ENCODE assay signal across 10 mouse cellular contexts in the genomic region with DNA sequence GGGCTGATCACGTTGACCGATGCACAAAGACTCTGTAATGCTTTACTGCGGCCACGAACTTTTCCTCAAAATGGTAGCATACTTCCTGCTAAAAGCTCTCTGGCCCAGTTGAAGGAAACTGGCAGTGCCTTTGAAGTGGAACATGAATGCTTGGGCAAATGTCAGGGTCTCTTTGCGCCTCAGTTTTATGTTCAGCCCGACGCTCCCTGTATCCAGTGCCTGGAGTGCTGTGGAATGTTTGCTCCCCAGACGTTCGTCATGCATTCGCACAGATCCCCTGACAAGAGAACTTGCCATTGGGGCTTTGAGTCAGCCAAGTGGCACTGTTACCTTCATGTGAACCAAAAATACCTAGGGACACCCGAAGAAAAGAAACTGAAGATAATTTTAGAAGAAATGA. TPM values are rescaled to one million over a fixed set of nuclear protein-coding genes. Genes with fewer than 3 reads are reported as not detected.
A peak's percentile ranks its signal among the peaks of the same experiment; 100 is the strongest.
DNase-seq lines count a peak whose midpoint lies in the region; ATAC-seq and TF ChIP-seq lines count a peak whose summit lies in the region.
"Had no signal": no experiment of that assay in that cellular context is flagged by ENCODE, and none has a peak within 500 bp of the region (broad histone marks: within the 10 kb centered on the region; RNA-seq: fewer than 3 reads in every experiment).

No protein-coding gene starts in this region.

- DNase-seq in heart, adult 9 months (ENCODE audit: low spot score in 2 of 2): no peak
- peak; percentile 26 for DNase-seq in mesoderm, embryonic 11.5 days (ENCODE audit: low read depth, low spot score)
- DNase-seq in retina, embryonic 14.5 days (ENCODE audit: low spot score): no peak
- no peak for DNase-seq in gastrocnemius, postnatal 36 days
- DNase-seq: cerebellum, adult 9-10 months; lung, postnatal 14 days had no signal

- 52% methylated on average over 11 of the region's 11 CpGs for WGBS in heart, embryonic 13.5 days
- 83% methylated on average over 11 of the region's 11 CpGs for WGBS in forebrain, embryonic 13.5 days

- TF ChIP-seq EP300 in ES-Bruce4 (IDR thresholded peaks at IDR 0.05; ENCODE audit: insufficient read depth, low read depth, low read length): no peak

- peak overlapping the region; percentile 31 for H3K4me3 ChIP-seq in heart, embryonic 13.5 days
- H3K4me3 ChIP-seq in ES-Bruce4 (ENCODE audit: low read depth, low read length): peak overlapping the region; percentile 28
- H3K4me3 ChIP-seq in forebrain, embryonic 13.5 days: no peak overlapping the region

- TF ChIP-seq POLR2A in ES-Bruce4 (IDR thresholded peaks at IDR 0.05; ENCODE audit: insufficient read depth, low read length): no peak

- H3K27me3 ChIP-seq in heart, embryonic 13.5 days (replicated peaks): no peaks in the 10 kb centered on the region
- H3K27me3 ChIP-seq in ES-Bruce4 (ENCODE audit: control insufficient read depth, insufficient read depth, low read length, poor library complexity, severe bottlenecking): no peaks in the 10 kb centered on the region
- no peaks in the 10 kb centered on the region for H3K27me3 ChIP-seq in forebrain, embryonic 13.5 days

- peak overlapping the region; percentile 52; the same call in 1 of the 2 replicates for H3K9ac ChIP-seq in heart, embryonic 13.5 days
- H3K9ac ChIP-seq in ES-Bruce4 (ENCODE audit: low read depth, poor library complexity, severe bottlenecking): no peak overlapping the region
- no peak overlapping the region for H3K9ac ChIP-seq in forebrain, embryonic 13.5 days

- 0 out of 2 replicates have a peak overlapping the region, but pooled peaks have one; percentile 5 for H3K27ac ChIP-seq in heart, embryonic 13.5 days (replicated peaks)
- H3K27ac ChIP-seq in ES-Bruce4 (ENCODE audit: insufficient read depth, low read length): no peak overlapping the region
- no peak overlapping the region for H3K27ac ChIP-seq in forebrain, embryonic 13.5 days

- no peaks in the 10 kb centered on the region for H3K9me3 ChIP-seq in heart, embryonic 13.5 days
- H3K9me3 ChIP-seq in ES-Bruce4 (replicated peaks; ENCODE audit: control insufficient read depth, insufficient read depth, low read length, poor library complexity, severe bottlenecking): no peaks in the 10 kb centered on the region
- H3K9me3 ChIP-seq in forebrain, embryonic 13.5 days (replicated peaks): no peaks in the 10 kb centered on the region

- TF ChIP-seq CTCF in ES-Bruce4 (IDR thresholded peaks at IDR 0.05; ENCODE audit: low read depth, low read length): no peak

- H3K36me3 ChIP-seq in heart, embryonic 13.5 days: peaks cover 18% of the 10 kb centered on the region
- peaks cover 21% of the 10 kb centered on the region for H3K36me3 ChIP-seq in ES-Bruce4 (ENCODE audit: control insufficient read depth, insufficient read depth, low read length, poor library complexity, severe bottlenecking)
- peaks cover 9% of the 10 kb centered on the region; the same call in 1 of the 2 replicates for H3K36me3 ChIP-seq in forebrain, embryonic 13.5 days (ENCODE audit: poor library complexity, severe bottlenecking)

- intact Hi-C loops in gastrocnemius, postnatal 36 days (cut with DNase I): no loop called here

- H3K4me2 ChIP-seq in heart, embryonic 13.5 days: peak overlapping the region; percentile 57
- peak overlapping the region; percentile 39 for H3K4me2 ChIP-seq in forebrain, embryonic 13.5 days

- no peak for ATAC-seq in heart, embryonic 13.5 days (ENCODE audit: extremely low read depth, insufficient number of reproducible peaks, low FRiP score, low TSS enrichment)
- ATAC-seq in forebrain, embryonic 13.5 days: no peak
- no peak for ATAC-seq in cerebellum, adult (ENCODE audit: insufficient number of reproducible peaks, low FRiP score, low TSS enrichment)

- H3K4me1 ChIP-seq in heart, embryonic 13.5 days: peaks cover 57% of the 10 kb centered on the region
- H3K4me1 ChIP-seq in ES-Bruce4 (ENCODE audit: control insufficient read depth, insufficient read depth, low read length): peaks cover 5% of the 10 kb centered on the region
- H3K4me1 ChIP-seq in forebrain, embryonic 13.5 days: peaks cover 52% of the 10 kb centered on the region

RNA-seq across cellular contexts. Expression of a gene that starts 3.1 kb away (rescaled TPM):
- polyA plus RNA-seq in heart, embryonic 13.5 days (2015; fragmentation: Nextera tagmentation; extraction: Ambion mirVana): 14.7 and 16.3 TPM in 2 replicates
- polyA plus RNA-seq in ES-Bruce4 (2011; ENCODE audit: insufficient read depth, insufficient read length, low read depth, missing spikeins): 64.4 and 69.6 TPM in 2 replicates
- polyA plus RNA-seq in forebrain, embryonic 13.5 days (2015; fragmentation: Nextera tagmentation; extraction: Ambion mirVana): 31.4 and 32.3 TPM in 2 replicates
- 10 to 100 TPM in 1 of 2 experiments, 1 to 10 TPM in 1; 9.6 to 10.5 TPM for total RNA-seq in gastrocnemius, postnatal 36 days (2021)

RNA-seq across cellular contexts. Expression of a gene that starts 51.7 kb away (rescaled TPM):
- 4.8 and 7.3 TPM in 2 replicates for polyA plus RNA-seq in heart, embryonic 13.5 days (2015; fragmentation: Nextera tagmentation; extraction: Ambion mirVana)
- 0.59 and 0.85 TPM in 2 replicates for polyA plus RNA-seq in ES-Bruce4 (2011; ENCODE audit: insufficient read depth, insufficient read length, low read depth, missing spikeins)
- polyA plus RNA-seq in forebrain, embryonic 13.5 days (2015; fragmentation: Nextera tagmentation; extraction: Ambion mirVana): 26.6 and 35.9 TPM in 2 replicates
- total RNA-seq in gastrocnemius, postnatal 36 days (2021): under 1 TPM; 0.30 to 0.36 TPM
